Mouse (Mus musculus): ENCODE results near the gene Foxp1.

GRCm38 (mm10) chr6:98987533-98988169, 534.9 kb downstream of the Foxp1 start:
- no peak for TF ChIP-seq POLR2A (IDR thresholded peaks at IDR 0.05; ENCODE audit: borderline replicate concordance, control insufficient read depth, low read depth, low read length)
- TF ChIP-seq CTCF (IDR thresholded peaks at IDR 0.05; ENCODE audit: control insufficient read depth, insufficient read depth, low read length) = no peak

Measured in bone marrow, adult 2 months (tissue).